Mouse (Mus musculus) heart, postnatal 14 days (tissue): ENCODE measurements around the gene Fam178b. TPM values are rescaled to one million over a fixed set of nuclear protein-coding genes. Genes with fewer than 3 reads are reported as not detected.

ENCODE experiments used
- DNase-seq, 2 experiments: peaks; one replicate each; pipeline ENCODE4 v3.0.0; 2021 to 2022
- intact Hi-C: fragments of 180-260 bp; cut with DNase I; formaldehyde crosslinking; loops from one replicate; pipeline ENCODE4 v1.15.1; 2025
- microRNA-seq, 2 experiments: library from miRNA; unstranded; fragments of <30 nt; microRNA quantifications; one replicate each; pipeline ENCODE4 v1.2.0; 2021 to 2022
- total RNA-seq, 2 experiments: library from RNA; stranded (reverse); gene quantifications; 2 replicates each; pipeline ENCODE4 v1.2.3; 2021

Fam178b gene
- total RNA-seq, 2 experiments from 2014 or later = 0.67 to 0.73 TPM

GRCm38 (mm10) chr1:36530962-36531361 lies 152.0 kb downstream of the Fam178b start:
- intact Hi-C loops = no loop called here
- no peak for DNase-seq

- intact Hi-C loops = no loop called here
Measured at GRCm38 (mm10) chr1:36530485-36530884, 152.5 kb downstream of the Fam178b start.

GRCm38 (mm10) chr1:36529875-36530274 lies 153.1 kb downstream of the Fam178b start:
- intact Hi-C loops = no loop called here
- no peak for DNase-seq

More at GRCm38 (mm10) chr1:36530485-36530884, 152.5 kb downstream of the Fam178b start:
- no peak for DNase-seq

DNA sequence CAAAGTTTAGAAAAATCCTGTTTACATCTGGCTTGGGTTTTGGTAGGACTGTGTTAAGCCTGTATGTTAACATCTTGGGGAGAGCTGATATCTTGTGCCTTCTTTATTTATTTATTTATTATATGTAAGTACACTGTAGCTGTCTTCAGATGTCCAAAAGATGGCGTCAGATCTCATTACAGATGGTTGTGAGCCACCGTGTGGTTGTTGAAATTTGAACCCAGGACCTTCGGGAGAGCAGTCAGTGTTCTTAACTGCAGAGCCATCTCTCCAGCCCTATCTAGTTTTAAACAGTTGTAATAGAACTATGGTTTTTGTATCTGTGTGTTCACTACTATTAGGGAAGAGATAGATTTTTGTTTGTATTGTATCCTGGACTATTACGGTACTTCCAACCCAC lies 153.7 kb downstream of the Fam178b start:
- intact Hi-C loops = no loop called here
- no peak for DNase-seq

- DNase-seq = no peak
- intact Hi-C loops = no loop called here
Measured at GRCm38 (mm10) chr1:36528351-36528750, 154.6 kb downstream of the Fam178b start.

DNA sequence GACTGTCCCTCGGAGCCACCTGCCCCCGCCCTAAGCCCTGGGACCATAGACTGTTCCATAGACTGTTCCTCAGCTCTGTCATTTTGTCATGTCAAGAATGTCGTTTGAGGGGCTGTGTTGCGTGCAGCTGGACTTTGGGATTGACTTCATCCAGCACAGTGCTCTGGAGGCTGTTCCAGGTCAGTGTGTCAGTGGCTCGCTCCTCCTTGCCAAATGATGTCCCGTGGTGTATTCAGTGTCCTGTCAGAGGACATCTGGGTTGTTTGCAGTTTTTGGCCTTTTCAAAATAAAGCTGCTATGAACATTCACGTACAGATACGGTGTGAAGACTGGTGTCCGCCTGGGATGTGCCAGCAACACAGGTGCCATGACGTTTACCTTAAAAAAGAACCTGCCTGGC lies 156.1 kb downstream of the Fam178b start:
- DNase-seq = no peak

DNA sequence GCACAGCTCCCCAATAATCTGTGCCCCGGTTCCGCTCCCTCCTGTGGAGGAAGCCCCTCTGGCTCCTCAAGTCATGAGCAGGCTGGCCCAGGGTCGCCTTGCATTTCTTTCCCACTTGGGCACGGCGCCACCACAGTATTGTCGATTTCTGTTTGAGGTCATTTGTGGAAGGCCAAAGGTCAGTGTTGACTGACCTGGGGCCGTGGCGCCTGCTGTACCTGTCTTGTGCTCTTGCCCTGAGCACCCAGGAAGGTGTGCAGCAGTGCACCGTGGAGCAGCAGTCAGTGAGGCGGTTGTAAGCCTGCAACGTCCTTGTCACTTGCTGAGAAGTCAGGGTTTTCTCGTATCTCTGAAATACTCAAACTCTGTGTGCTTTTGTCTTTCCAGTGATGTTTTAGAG lies 157.2 kb downstream of the Fam178b start:
- no peak for DNase-seq
- intact Hi-C loops = no loop called here

More for the DNA sequence above, 156.1 kb downstream of the Fam178b start:
- intact Hi-C loops = no loop called here

DNA sequence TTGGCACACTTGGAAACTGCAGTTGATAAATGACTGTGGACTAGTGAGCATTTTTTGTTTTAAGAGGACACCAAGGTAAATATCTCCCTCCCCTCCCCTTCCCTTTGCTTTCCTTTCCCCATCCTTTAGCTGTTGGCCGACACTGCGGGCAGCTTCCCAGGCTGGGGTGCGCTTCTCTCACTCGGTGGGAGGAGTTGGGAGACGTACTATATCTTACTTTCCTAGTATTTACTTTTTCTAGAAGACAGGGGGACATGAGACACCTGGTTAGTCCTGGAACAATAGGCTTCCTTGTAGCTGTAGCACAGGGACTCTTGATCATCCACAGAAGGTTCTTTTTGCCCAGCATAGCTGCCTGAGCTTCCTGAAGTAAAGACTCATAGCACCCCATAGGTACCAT lies 158.9 kb downstream of the Fam178b start:
- intact Hi-C loops = no loop called here
- DNase-seq = no peak

- intact Hi-C loops = no loop called here
- no peak for DNase-seq
Measured at GRCm38 (mm10) chr1:36523332-36524013, 159.5 kb downstream of the Fam178b start.

DNA sequence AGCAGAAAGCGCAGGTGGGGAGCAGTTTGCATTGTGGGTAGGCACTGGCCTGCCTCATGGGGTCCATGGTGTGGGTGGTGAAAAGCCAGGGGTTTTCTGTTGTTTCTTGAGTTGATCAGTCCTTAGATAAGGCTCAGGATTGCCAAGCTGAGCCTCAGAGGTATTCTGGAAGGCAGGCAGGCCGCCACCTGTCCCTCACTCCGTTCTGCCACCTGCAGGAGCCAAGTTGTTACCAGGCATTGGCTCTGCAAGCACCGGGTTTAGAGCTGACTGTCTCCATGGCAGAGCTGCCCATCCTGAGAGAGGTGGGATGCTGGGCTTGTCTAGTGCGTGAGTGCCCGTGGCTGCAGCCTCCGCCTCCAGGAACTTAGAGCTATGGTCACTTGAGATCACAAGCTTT lies 160.8 kb downstream of the Fam178b start:
- intact Hi-C loops = no loop called here
- DNase-seq = no peak

- intact Hi-C loops = no loop called here
- no peak for DNase-seq
Measured at GRCm38 (mm10) chr1:36519626-36520025, 163.4 kb downstream of the Fam178b start.

DNA sequence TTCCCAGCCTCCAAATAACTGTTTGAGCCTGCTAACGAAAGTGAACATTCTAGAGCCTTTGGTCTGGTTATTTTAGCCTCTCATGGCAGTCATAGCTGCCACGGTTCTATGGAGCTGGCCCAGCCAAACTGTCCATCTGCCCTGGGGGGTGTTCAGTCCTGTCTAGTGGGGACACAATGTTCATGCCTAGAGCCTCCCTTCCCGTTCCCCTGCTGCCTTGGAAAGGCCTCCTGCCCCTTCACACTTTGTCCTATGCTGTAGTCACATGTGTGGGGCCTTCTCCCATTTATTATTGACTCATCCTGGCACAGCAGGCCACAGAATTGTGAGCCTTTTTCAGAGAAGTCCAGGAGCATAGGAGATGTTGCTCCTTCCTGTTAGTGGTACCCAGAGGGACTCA lies 164.7 kb downstream of the Fam178b start:
- intact Hi-C loops = no loop called here

GRCm38 (mm10) chr1:36513718-36514117 lies 169.3 kb downstream of the Fam178b start:
- intact Hi-C loops = no loop called here
- DNase-seq = no peak

More for the DNA sequence above, 164.7 kb downstream of the Fam178b start:
- no peak for DNase-seq

GRCm38 (mm10) chr1:36513310-36513709 lies 169.7 kb downstream of the Fam178b start:
- intact Hi-C loops = no loop called here
- no peak for DNase-seq

GRCm38 (mm10) chr1:36512966-36513280 lies 170.1 kb downstream of the Fam178b start:
- intact Hi-C loops = no loop called here
- no peak for DNase-seq

Small RNA genes within 50 kb of the gene (microRNA-seq; reads per million reads assigned to microRNA genes)
- 0 reads per million in 2 experiments for gene Gm24133

Other genes with a start within 250 kb of the Fam178b start
- 10 to 100 TPM; 19.9 to 20.8 TPM for gene Lman2l, start 237.9 kb downstream of the Fam178b start, total RNA-seq
- gene Cnnm4, start 211.6 kb downstream of the Fam178b start, total RNA-seq = 1 to 10 TPM; 3.4 to 4.1 TPM
- 10 to 100 TPM; 12.9 to 15.6 TPM for gene Cnnm3, start 171.3 kb downstream of the Fam178b start, total RNA-seq
- gene Ankrd23, start 146.3 kb downstream of the Fam178b start, total RNA-seq = 100 to 1,000 TPM; 101 to 170 TPM
- 10 to 100 TPM; 52.6 to 94.6 TPM for gene Gm42417, start 143.8 kb downstream of the Fam178b start, total RNA-seq
- gene Ankrd39, start 135.7 kb downstream of the Fam178b start, total RNA-seq = 10 to 100 TPM; 10.4 to 11.9 TPM
- 10 to 100 TPM; 19.4 to 20.0 TPM for gene Sema4c, start 124.8 kb downstream of the Fam178b start, total RNA-seq
- 1,000 to 10,000 TPM; 2,156 to 2,164 TPM for gene Cox5b, start 8.3 kb upstream of the Fam178b start, total RNA-seq
- gene 4933424G06Rik, start 27.0 kb upstream of the Fam178b start, total RNA-seq = not detected
- gene Actr1b, start 31.2 kb upstream of the Fam178b start, total RNA-seq = 100 to 1,000 TPM; 106 TPM
- gene Zap70, start 78.6 kb upstream of the Fam178b start, total RNA-seq = 1 to 10 TPM in 1 of 2 experiments, under 1 TPM in 1; 0.22 to 3.3 TPM